Mouse (Mus musculus) olfactory bulb, adult 2 months (tissue): ENCODE data around the gene Serpina1a.
"Not testable (repeated sequence)": the region's sequence is repeated elsewhere in the genome, so short reads cannot be mapped to it uniquely, and the experiment has no call there.

Source experiments
- CTCF ChIP-seq: fragments of 200-500 bp; IDR thresholded peaks from 2 replicates; pipeline ENCODE4 v1.5.1; 2012; ENCODE audit warnings: low read depth, mild to moderate bottlenecking, low read length, moderate library complexity; ENCODE audit not compliant: insufficient read depth
- POLR2A ChIP-seq: fragments of 200-500 bp; IDR thresholded peaks from 2 replicates; pipeline ENCODE4 v1.6.1; 2012; ENCODE audit warnings: mild to moderate bottlenecking, low read depth, low read length, moderate library complexity; ENCODE audit not compliant: insufficient read depth

GRCm38 (mm10) chr12:103909181-103909580 is 45.8 kb upstream of the Serpina1a start:
- TF ChIP-seq CTCF, POLR2A: not testable (repeated sequence)
